Mouse (Mus musculus) gastrocnemius, postnatal 36 days (tissue): ENCODE measurements at regions not wholly inside any gene's neighbourhood (a gene's known extent, or its start where the extent isn't known, plus 50 kb on each side); places are given as distances from the start of the nearest gene placed in this dataset.
A peak's percentile ranks its signal among the peaks of the same experiment; 100 is the strongest.

ENCODE experiments used
- DNase-seq, 2 experiments: peaks; one replicate each; pipeline ENCODE4 v3.0.0; 2022
- intact Hi-C: fragments of 180-260 bp; cut with DNase I; formaldehyde crosslinking; loops from one replicate; pipeline ENCODE4 v1.15.1; 2025

DNA sequence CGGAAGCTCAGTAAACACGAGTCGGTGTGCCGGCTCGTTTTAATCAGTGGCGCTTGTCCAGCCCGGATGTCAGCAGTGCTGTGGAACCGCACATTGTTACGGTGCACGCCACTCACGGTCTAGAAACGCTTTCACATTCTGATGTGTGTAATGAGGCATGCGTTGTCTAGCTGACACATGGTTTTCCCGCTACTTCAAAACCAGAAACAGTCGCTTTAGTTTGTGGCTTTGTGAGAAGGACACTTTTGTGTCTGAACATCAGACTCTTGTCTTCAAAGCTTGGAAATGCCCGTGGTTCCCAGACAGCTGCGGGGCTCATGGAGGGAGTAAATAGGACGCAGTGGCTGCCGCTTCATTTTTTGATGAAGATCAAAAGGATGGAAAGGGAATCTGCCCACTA, 77.0 kb upstream of the Lgr5 start:
- intact Hi-C loops, result no loop called here
- no peak for DNase-seq

DNA sequence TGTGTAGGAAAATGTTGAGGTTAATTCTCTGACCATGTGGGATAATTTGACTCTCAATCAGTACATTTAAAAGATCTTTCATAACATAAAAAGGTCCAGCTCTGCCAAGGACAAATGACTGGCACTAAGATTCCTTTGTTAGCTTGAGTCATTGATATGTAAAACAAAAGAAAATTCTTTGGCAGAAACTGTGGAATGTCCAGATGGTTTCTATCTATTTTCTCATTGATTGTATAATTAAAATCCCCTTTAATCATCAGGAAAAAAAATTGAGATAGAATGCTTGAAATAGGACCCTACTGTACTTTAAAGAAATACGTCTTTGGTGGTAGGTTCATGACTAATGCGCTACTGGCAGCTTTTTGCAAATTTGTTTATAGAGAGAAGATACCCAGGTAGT, 89.1 kb upstream of the Lgr5 start:
- intact Hi-C loops, result no loop called here
- DNase-seq, result no peak

DNA sequence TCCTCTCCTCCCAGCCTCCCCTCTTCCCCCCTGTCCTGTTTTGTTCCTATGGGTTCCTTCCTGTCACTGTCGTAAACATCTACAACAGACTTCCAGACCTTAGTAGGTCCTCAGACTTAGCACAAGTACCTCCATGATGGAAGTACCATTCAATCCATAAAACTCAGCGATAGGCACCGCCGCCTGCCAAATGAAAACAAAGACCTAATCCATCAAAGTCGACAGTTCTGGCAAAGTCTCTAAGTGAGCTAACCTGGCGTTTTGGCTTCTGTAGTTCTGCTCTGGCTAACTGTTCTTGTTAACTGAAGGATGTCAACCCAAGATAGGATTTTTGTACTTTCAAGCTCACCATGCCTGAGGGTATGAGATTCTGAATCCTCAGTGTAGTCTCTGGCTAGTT, 93.5 kb upstream of the Lgr5 start:
- DNase-seq, result no peak
- intact Hi-C loops, result no loop called here

DNA sequence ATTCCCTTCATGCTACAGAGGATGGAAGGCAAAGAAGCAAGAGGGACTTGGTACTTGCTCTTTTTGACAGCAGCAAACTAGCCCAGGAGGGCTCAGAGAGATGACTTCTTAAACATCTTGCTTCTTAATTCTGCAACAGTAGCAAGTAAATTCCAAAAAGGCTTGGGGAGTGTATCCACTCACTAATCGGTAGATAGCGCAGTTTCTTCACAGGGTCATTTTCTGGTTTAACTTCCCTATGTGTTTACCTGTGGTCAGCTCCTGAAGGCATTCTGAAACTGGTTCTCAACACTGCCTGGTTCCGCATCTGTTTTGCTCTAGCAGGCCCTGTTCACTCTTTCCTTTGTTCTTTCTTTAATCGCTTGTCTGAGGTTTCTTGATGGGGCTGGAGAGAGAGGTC, 104.4 kb upstream of the Lgr5 start:
- intact Hi-C loops, result no loop called here

DNA sequence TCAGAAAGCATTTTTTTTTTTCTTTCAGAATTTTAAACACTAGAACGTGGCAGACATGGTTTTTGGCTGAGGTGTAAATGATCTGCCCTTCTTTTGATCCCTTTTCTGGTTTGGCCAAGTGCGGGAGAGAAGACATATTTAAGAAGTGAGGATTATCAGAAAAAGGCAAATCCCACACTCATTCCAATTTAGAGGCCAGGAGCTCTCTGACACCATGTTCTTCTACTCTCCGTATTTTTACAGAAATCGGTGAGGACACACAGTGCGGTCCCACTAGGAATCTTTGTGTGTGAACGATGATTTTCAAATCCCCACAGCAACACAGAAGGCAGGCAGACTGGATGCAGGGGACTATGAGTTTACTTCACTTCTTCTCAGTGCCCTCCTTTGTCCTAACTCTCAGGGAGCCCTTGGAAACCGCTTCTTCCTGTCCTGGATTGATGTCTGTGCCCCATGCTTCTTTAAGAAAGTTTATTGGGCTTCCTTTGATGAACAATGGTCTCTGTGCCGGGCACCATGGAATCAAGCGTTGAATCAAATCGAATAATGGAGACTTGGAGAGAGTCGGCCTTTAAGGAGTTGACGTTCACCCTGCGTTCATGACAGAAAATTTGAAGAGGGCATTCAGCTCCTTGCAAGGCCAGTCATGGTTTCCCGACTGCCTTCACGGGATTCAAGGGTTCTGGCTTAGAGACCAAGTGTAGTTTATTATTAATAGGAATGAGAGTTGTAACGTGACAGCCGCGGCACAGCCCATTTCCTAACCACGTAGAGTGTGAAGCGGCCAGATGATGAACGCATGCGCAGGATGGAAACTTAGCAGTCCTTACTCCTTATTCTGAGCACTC, 106.6 kb upstream of the Lgr5 start:
- intact Hi-C loops, result no loop called here

More for the DNA sequence above, 104.4 kb upstream of the Lgr5 start:
- DNase-seq, result no peak

DNA sequence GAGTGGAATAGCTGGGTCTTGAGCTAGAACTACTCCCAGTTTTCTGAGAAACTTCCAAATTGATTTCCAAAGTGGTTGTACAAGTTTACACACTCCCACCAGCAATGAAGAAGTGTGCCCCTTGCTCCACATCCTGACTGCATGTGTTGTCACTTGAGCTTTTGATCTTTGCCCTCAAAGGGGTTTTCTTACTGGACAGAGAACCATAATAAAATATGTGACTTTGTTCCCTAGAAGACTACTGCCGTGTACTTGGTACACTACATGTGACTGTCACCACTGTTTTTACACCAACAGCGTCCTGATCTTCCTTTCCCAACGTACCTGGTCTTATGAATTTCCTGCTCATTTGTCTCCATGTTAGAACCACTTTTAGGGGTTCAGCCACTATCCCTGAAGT, 114.3 kb upstream of the Tspan8 start:
- DNase-seq, result no peak
- intact Hi-C loops, result no loop called here

More for the DNA sequence above, 106.6 kb upstream of the Lgr5 start:
- DNase-seq, result no peak

DNA sequence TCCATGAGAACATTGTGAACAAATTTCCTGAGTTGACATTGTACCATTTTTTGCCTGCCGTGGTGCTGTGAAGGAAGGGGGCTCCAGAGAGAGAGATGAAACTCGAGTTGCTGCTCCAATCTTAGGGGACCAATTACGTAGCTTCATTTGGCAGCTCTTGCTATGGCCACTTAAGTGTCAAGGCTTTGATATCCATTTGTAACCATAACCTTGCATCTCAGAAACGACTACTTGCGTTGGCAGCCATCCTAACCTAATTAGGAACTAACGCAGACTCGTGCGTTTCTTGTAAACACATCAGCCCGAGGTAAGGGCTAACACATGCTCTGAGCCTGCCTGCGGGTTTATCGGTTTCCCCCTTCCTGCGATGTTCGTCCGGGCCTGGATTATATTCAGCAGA, 108.0 kb upstream of the Tspan8 start:
- intact Hi-C loops, result no loop called here
- no peak for DNase-seq

DNA sequence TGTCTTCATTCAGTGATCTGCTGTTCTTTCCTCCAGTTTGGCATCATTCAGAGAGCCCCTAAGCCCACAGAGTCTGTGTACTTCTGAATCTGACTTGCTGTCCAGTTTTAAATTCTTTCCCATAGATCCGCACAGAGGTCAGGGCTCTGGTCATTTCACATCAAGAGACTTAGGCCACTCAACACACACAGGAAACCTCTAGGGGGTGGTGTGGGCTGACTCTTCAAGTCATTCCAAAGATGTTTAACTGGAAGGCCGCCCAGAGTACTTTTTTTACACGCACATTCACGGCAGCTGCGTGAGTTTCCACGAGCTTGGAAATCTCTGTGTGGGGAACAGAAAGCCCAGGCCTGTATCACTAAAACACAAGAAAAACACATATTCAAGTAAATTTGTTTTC, 102.7 kb upstream of the Tspan8 start:
- intact Hi-C loops, result loop anchor here (10.0 kb wide), 2 partner anchors 271 to 481 kb away; no protein-coding TSS in a partner anchor
- DNase-seq, result peak in 1 of 2 experiments; percentile 34

DNA sequence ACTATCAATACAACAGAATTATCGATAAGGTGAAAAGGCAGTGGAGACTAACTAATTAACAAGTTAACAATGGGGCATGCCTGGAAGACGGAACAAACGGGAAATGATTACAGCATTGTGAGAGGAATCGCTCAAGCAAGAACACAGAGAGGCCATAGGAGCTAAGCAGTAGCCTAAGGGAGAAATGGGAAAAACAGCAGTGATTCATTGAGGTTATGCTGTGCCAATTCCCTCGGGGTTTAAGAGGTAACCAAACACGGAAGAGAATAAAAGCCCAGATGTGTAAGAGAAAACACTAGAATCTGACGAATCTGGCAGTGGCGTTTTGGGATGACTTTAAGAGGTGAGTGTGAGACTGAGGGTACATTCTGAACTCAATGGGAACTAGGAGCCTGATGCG, 100.5 kb upstream of the Tspan8 start:
- DNase-seq, result no peak
- intact Hi-C loops, result loop anchor here (10.0 kb wide), 2 partner anchors 269 to 479 kb away; no protein-coding TSS in a partner anchor

DNA sequence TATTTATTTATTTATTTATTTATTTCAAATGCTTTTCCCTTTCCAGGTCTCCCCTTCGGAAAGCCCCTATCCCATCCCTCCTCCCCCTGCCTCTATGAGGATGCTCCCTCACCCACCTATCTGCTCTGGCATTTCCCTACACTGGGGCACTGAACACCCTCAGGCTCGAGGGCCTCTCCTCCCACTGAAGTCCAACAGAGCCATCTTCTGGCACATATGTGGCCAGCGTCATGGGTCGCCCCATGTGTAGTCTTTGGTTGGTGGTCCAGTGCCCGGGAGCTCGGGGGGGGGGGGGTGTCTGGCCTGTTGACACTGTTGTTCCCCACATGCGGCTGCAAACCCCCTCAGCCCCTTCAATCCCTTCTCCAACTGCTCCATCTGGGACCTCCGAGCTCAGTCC, 99.6 kb upstream of the Tspan8 start:
- intact Hi-C loops, result loop anchor here (10.0 kb wide), 2 partner anchors 268 to 478 kb away; no protein-coding TSS in a partner anchor
- DNase-seq, result no peak

DNA sequence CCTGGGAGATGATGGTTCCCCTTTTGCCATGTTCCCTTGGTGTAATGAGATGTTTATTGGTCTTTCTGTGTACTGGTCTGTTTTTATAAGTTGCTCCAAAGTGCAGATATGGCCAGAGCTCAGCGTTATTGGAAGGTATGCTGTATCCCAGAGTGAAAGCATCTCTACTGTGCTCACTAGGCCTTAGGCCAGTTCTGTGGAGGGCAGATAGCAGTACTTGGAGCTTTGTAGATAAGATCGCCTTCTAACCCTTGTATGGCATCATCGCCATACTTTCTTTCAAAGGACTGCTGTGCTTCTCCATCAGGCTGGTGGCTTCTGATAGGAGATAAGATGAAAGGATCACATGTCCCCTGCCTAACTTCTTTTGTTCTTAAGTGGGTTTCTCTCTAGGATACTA, 94.0 kb upstream of the Tspan8 start:
- intact Hi-C loops, result no loop called here

DNA sequence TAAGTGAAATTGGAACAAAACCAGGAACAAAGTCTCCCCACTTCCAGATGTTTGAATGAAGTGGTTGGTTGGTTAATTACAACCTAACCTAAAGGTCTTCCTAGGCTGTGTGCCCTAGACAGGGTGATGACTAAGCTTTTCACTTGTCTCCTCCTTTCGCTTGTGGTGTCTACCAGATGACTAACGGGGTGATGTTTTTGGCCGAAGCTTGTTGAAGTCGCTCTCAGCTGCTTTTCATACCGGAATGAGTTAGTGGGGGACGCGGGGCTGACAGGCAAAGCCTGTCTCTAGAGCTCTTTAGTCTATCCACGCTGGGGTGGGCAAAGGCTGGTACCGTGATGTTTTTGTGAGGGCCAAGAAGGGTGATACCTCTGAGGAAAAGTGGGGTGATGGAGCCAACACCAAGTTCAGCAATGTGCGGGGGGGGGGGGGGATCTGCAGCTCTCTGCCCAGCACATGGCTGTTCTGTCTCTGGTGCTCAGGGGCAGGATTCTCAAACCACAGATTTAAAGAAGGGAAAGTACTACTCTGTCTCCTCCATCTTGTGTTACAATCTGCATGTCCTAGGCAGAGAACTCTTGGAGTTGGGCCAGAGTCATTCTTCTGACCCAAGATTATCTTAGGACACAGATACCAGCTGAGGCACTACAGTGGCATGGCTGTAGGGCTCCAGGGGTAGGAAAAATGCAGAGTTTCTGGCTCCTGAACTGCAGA, 73.8 kb upstream of the Tspan8 start:
- intact Hi-C loops, result no loop called here

More for the DNA sequence above, 94.0 kb upstream of the Tspan8 start:
- no peak for DNase-seq

DNA sequence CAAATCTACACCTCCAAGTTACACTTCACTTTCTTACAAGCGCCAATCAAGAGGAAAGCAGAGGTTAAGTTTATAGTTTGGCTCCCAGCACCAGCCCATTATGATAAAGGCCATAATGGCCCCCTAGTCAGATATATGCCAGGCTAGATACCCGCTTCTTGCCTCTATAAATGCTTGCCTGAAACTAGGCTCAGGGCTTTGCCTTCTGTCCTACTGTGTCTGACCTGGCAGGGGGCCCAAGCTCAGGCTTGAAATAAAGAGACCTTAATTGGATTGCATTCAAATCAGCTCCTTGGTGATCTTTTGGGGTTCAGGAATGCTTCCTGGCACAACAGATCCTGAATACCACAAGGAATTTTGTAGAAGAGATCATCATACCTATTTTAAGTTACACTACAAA, 66.8 kb upstream of the Tspan8 start:
- no peak for DNase-seq
- intact Hi-C loops, result no loop called here

More for the DNA sequence above, 73.8 kb upstream of the Tspan8 start:
- DNase-seq, result no peak

DNA sequence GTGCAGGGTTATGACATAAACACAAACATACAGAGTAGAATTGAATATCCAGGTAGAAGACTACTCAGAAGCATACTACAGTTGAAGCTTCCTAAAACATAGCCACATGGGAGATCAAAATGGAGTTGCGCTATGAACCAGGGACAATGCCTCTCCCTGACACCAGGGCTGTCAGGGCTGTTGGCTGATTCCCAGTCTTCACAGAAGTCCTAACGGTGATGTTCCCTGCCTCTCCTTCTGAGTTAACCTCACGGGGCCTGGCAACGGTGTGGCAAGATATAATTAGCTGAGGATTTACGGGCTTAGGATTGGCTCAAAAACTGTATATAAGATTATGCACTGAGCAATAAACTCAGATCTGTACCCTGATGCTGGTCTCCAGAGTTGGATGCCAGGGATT, 66.4 kb upstream of the Tspan8 start:
- intact Hi-C loops, result no loop called here
- no peak for DNase-seq

DNA sequence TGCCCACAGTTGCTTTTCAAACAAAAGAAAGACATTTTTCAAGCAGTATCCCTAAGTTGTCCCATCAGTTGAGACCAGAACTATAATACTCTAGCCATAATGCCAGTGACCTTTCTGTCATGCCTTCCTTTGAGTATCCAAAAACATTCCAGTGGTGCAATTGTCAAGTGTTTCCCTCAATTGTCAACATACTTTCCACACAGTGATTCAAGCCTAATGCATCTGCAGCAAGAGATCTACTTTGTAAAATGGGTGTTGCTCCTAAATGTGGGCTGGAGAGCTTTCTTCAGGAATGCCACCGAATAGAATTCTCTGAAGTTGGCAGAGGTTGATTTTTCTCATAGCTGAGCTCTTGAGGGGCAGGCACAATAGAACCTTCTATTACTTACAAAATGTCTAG, 58.0 kb upstream of the Tspan8 start:
- intact Hi-C loops, result no loop called here

More for the DNA sequence above, 58.0 kb upstream of the Tspan8 start:
- DNase-seq, result no peak
